Mouse (Mus musculus) CH12.LX (cell line): ENCODE results near the gene Vtn. TPM values are rescaled to one million over a fixed set of nuclear protein-coding genes. Genes with fewer than 3 reads are reported as not detected.

Experiments used
- DNase-seq: peaks from one replicate; pipeline ENCODE4 v3.0.0-alpha.2; 2013; ENCODE audit errors: extremely low read depth
- H3K27ac ChIP-seq: 2 replicates; pipeline ENCODE4 v1.5.1; 2012; ENCODE audit warnings: low read depth, mild to moderate bottlenecking, control low read depth, moderate library complexity; ENCODE audit not compliant: insufficient read depth
- H3K27me3 ChIP-seq: replicated peaks from 2 replicates; pipeline ENCODE3; 2012; ENCODE audit warnings: inconsistent platforms
- H3K36me3 ChIP-seq, 2 experiments: replicated peaks in 1 of 2; 2 replicates each; pipeline versions ENCODE3 to v1.6.1; 2012; ENCODE audit warnings: inconsistent platforms in 1 of 2, low read length in 1 of 2, mild to moderate bottlenecking in 1 of 2, mixed read lengths in 1 of 2, moderate library complexity in 1 of 2; ENCODE audit not compliant: control insufficient read depth in 1 of 2, insufficient read depth in 1 of 2
- H3K4me1 ChIP-seq, 2 experiments: 2 replicates each; pipeline ENCODE4 v1.6.1; 2012; ENCODE audit warnings: inconsistent platforms in 1 of 2, moderate library complexity in 1 of 2; ENCODE audit not compliant: insufficient read depth in 2 of 2, control insufficient read depth in 1 of 2
- H3K4me2 ChIP-seq: 2 replicates; pipeline ENCODE4 v1.6.1; 2012; ENCODE audit warnings: low read depth, mild to moderate bottlenecking, control low read depth; ENCODE audit not compliant: poor library complexity, insufficient read depth, severe bottlenecking
- H3K4me3 ChIP-seq, 3 experiments: fragments of 150-350 bp in 1 of 3; sonication (generic) in 1 of 3; replicated peaks in 1 of 3; 2 replicates each; pipeline versions ENCODE3 to v1.5.1; 2011 to 2012; ENCODE audit warnings: low read depth in 2 of 3, low read length in 2 of 3, mild to moderate bottlenecking in 2 of 3, moderate library complexity in 2 of 3, control low read depth in 1 of 3, improper control_type of control experiment in 1 of 3, inconsistent platforms in 1 of 3, mixed read lengths in 1 of 3; ENCODE audit not compliant: poor library complexity in 1 of 3
- H3K79me2 ChIP-seq: replicated peaks from 2 replicates; pipeline ENCODE4 v1.6.1; 2012; ENCODE audit warnings: mild to moderate bottlenecking, moderate library complexity; ENCODE audit not compliant: control insufficient read depth, poor library complexity, insufficient read depth, severe bottlenecking; ENCODE audit errors: extremely low read depth
- H3K9ac ChIP-seq: 2 replicates; pipeline ENCODE4 v1.6.1; 2012; ENCODE audit warnings: low read depth, mild to moderate bottlenecking, control low read depth, moderate library complexity; ENCODE audit not compliant: insufficient read depth
- H3K9me3 ChIP-seq: replicated peaks from 2 replicates; pipeline ENCODE3; 2012; ENCODE audit warnings: low read length, inconsistent platforms, mixed read lengths
- BHLHE40 ChIP-seq: IDR thresholded peaks from 2 replicates; pipeline ENCODE4 v1.6.1; 2011; ENCODE audit warnings: mild to moderate bottlenecking, low read depth, low read length, improper control_type of control experiment
- CHD1 ChIP-seq: IDR thresholded peaks from 2 replicates; pipeline ENCODE4 v1.6.1; 2012; ENCODE audit warnings: low read depth, low read length, improper control_type of control experiment, inconsistent platforms
- CTCF ChIP-seq, 2 experiments: IDR thresholded peaks in 1 of 2; conservative IDR thresholded peaks in 1 of 2; 2 replicates each; pipeline ENCODE4 v1.5.1; 2011 to 2012; ENCODE audit warnings: low read depth in 2 of 2, low read length in 2 of 2, improper control_type of control experiment in 1 of 2, inconsistent platforms in 1 of 2, mild to moderate bottlenecking in 1 of 2, moderate library complexity in 1 of 2
- EP300 ChIP-seq: IDR thresholded peaks from 2 replicates; pipeline ENCODE4 v1.6.1; 2011; ENCODE audit warnings: low read length, improper control_type of control experiment
- GABPA ChIP-seq: IDR thresholded peaks from 2 replicates; pipeline ENCODE4 v1.6.1; 2012; ENCODE audit warnings: low read depth, low read length, improper control_type of control experiment, inconsistent platforms; ENCODE audit not compliant: insufficient replicate concordance
- JUN ChIP-seq: IDR thresholded peaks from 2 replicates; pipeline ENCODE4 v1.6.1; 2011; ENCODE audit warnings: low read depth, mild to moderate bottlenecking, low read length, improper control_type of control experiment, moderate library complexity; ENCODE audit not compliant: insufficient read depth
- KAT2A ChIP-seq: IDR thresholded peaks from 2 replicates; pipeline ENCODE4 v1.6.1; 2012; ENCODE audit warnings: low read length, improper control_type of control experiment, inconsistent platforms; ENCODE audit not compliant: insufficient replicate concordance
- MAX ChIP-seq: IDR thresholded peaks from 2 replicates; pipeline ENCODE4 v1.6.1; 2011; ENCODE audit warnings: low read length, improper control_type of control experiment
- MAZ ChIP-seq: IDR thresholded peaks from 2 replicates; pipeline ENCODE4 v1.6.1; 2012; ENCODE audit warnings: low read depth, mild to moderate bottlenecking, inconsistent platforms, low read length, improper control_type of control experiment, moderate library complexity
- MEF2A ChIP-seq: IDR thresholded peaks from 2 replicates; pipeline ENCODE4 v1.6.1; 2014; ENCODE audit warnings: low read depth, mild to moderate bottlenecking, inconsistent platforms, low read length, improper control_type of control experiment, borderline replicate concordance
- MXI1 ChIP-seq: IDR thresholded peaks from 2 replicates; pipeline ENCODE4 v1.6.1; 2011; ENCODE audit warnings: mild to moderate bottlenecking, low read depth, low read length, improper control_type of control experiment
- NRF1 ChIP-seq: IDR thresholded peaks from 2 replicates; pipeline ENCODE4 v1.6.1; 2014; ENCODE audit warnings: low read depth, mild to moderate bottlenecking, inconsistent platforms, low read length, improper control_type of control experiment, moderate library complexity
- POLR2AphosphoS2 ChIP-seq: IDR thresholded peaks from 2 replicates; pipeline ENCODE4 v1.6.1; 2011; ENCODE audit warnings: low read depth, low read length, improper control_type of control experiment
- RCOR1 ChIP-seq: conservative IDR thresholded peaks from 2 replicates; pipeline ENCODE4 v1.6.1; 2012; ENCODE audit warnings: low read depth, mild to moderate bottlenecking, inconsistent platforms, low read length, improper control_type of control experiment
- SIN3A ChIP-seq: IDR thresholded peaks from 2 replicates; pipeline ENCODE4 v1.6.1; 2012; ENCODE audit warnings: low read length, improper control_type of control experiment, inconsistent platforms
- TBP ChIP-seq: conservative IDR thresholded peaks from 2 replicates; pipeline ENCODE4 v1.6.1; 2011; ENCODE audit warnings: low read depth, low read length, improper control_type of control experiment
- USF1 ChIP-seq: IDR thresholded peaks from 2 replicates; pipeline ENCODE4 v1.6.1; 2014; ENCODE audit warnings: low read depth, mild to moderate bottlenecking, inconsistent platforms, low read length, improper control_type of control experiment
- ZKSCAN1 ChIP-seq: IDR thresholded peaks from 2 replicates; pipeline ENCODE4 v1.6.1; 2012; ENCODE audit warnings: low read depth, inconsistent platforms, low read length, improper control_type of control experiment, borderline replicate concordance
- dilution Hi-C: fragments of 300-500 bp; cut with MboI; formaldehyde crosslinking; loops from 2 replicates; pipeline ENCODE4 v1.14.3; 2020; ENCODE audit warnings: low sequenced_read_pairs; ENCODE audit not compliant: extremely low pct_unique_long_range_greater_than_20kb, extremely low pct_ligation_motif_present
- in situ Hi-C: fragments of 300-500 bp; cut with MboI; formaldehyde crosslinking; loops from 3 replicates; pipeline ENCODE4 v1.14.3; 2019; ENCODE audit warnings: low sequenced_read_pairs, low pct_ligation_motif_present, low pct_unique_long_range_greater_than_20kb, mixed read lengths
- polyA plus RNA-seq: library from polyadenylated mRNA; unstranded; fragments of >175 nt; gene quantifications from 2 replicates; pipeline ENCODE4 v1.2.1, GENCODE M21; 2012; ENCODE audit warnings: low read depth; ENCODE audit not compliant: insufficient read length
- total RNA-seq, 2 experiments: library from RNA; depleted of rRNA; stranded (reverse); fragments of 300-350 nt in 1 of 2; fragments of >200 nt in 1 of 2; gene quantifications; 2 replicates each; pipeline ENCODE4 v1.2.3; 2012 to 2014

The Vtn gene
- total and polyA plus RNA-seq, 3 experiments, result not detected

DNA sequence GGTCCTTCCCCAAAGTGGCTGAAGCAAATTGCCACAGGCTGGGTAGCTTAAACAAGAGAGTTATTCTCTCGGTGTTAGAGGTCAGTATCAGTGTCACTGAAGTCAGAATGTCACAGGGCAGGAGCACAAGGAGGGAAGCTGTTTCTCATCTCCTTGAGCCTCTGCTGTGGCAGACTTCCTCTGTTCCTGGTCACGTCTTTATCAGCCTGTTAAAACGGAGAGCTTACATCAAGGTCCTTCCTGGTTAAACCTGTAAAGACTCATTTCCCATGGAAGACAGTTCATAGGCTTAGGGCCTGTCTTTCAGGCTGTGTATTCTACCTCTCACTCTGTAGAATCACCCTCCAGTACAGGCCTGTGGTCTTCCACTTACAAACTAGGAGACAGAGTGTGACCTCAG, 31.0 kb upstream of the Vtn start:
- DNase-seq, result no peak
- H3K9ac ChIP-seq, result no peak overlapping the region
- H3K4me3 ChIP-seq, result no peak overlapping the region
- no peaks in the 10 kb centered on the region for H3K9me3 ChIP-seq
- peaks cover 7 to 14% of the 10 kb centered on the region in 2 experiments for H3K4me1 ChIP-seq
- TF ChIP-seq SIN3A, result no peak
- no peak for TF ChIP-seq MXI1
- H3K27me3 ChIP-seq, result peaks cover 2% of the 10 kb centered on the region
- in situ Hi-C loops, result no loop called here
- no peak overlapping the region for H3K27ac ChIP-seq
- H3K4me2 ChIP-seq, result no peak overlapping the region
- H3K36me3 ChIP-seq, result peaks cover 0 to 2% of the 10 kb centered on the region in 2 experiments
- dilution Hi-C loops, result no loop called here
- no peaks in the 10 kb centered on the region for H3K79me2 ChIP-seq

DNA sequence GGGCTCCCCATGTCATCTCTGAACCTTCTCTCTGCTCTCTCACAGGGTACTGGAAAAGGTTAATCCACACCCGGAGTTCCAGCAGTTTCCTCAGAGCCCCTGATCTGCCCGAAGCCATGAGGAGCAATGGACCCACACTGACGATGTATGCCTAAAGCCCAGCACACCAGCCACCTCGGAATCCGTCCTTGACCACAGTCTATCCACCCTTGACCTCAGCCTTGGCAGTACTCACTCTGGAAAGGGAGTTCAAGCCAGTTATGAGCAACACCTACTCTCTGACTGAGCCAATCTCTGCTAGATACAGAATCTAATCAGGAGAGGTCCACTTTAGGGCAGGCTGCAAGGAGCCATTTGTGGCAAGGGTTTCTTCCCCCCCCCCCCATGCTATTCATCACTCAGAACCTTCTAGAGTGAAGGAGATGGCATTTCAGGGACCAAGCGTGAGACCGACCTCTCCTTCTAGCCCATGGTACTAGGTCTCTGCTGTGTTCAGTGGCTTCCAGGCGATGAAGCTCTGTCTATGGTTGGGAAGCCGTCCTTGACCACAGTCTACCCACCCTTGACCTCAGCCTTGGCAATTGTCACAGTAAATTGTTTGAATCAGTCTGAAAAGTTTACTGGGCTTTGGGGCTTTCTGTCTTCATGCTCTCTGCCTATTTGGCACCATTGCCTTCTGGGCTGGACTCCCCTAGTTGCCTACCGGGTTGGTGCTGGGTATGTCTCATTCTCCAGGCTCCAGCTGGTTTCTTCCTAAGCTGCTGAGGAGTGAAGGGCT, 27.4 kb upstream of the Vtn start:
- H3K4me2 ChIP-seq, result no peak overlapping the region
- dilution Hi-C loops, result no loop called here
- H3K9ac ChIP-seq, result no peak overlapping the region
- no peak overlapping the region for H3K4me3 ChIP-seq
- no peak overlapping the region for H3K27ac ChIP-seq
- TF ChIP-seq MXI1 (no peak), NRF1 (no peak), EP300 (no peak), ZKSCAN1 (no peak), USF1 (no peak), RCOR1 (no peak), MEF2A (no peak), SIN3A (no peak), JUN (no peak), CTCF (conservative IDR thresholded peaks at IDR 0.05 in 1 of 2, IDR thresholded peaks at IDR 0.05 in 1 of 2; ENCODE audit: low read depth in 2 of 2, low read length in 2 of 2) (no peak), BHLHE40 (no peak), KAT2A (no peak), MAX (no peak), POLR2AphosphoS2 (no peak), CHD1 (no peak), GABPA (no peak), MAZ (no peak), TBP (no peak)
- H3K27me3 ChIP-seq, result no peaks in the 10 kb centered on the region
- no peaks in the 10 kb centered on the region for H3K79me2 ChIP-seq
- in situ Hi-C loops, result no loop called here
- H3K36me3 ChIP-seq, result peaks cover 0 to 2% of the 10 kb centered on the region in 2 experiments
- no peak for DNase-seq
- peaks cover under 1 to 12% of the 10 kb centered on the region in 2 experiments; a peak in 2 of 4 replicates for H3K4me1 ChIP-seq
- H3K9me3 ChIP-seq, result no peaks in the 10 kb centered on the region
